Mouse (Mus musculus): ENCODE measurements around the gene Zbbx.

The Zbbx gene

DNA sequence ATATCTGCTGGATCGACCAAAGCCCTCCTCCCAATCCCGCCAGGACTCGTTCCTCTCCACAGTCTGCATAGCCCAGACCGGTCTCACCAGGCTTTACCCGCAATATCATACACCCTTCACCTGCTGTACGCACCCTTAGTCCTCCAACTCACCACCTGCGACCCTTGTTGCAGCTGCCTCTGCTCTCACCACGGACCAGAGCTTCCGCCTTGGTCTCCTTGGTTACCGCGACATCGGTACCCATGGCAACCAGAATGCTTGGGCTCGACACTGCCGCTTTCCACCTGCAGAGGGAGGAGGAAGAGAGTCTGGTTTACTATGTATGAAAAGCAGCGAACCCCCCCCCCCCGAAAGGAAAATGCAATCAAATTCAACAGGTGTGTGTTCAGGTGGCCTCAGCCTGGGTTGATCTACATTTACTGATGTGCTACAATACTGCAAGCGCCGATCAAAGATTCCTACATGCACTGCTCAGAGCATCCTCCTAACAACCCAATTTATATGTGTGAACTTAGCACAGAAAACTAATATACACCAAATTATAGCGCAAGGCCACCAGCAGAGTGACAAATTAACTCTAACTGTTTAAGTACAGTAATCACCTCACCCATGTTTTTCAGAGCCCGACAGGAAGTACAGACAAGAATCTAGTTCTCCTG is at the start of gene Zbbx:
TSS of gene Zbbx (minus strand) at position 197 of the 659 bp plus-strand sequence.
- DNase-seq: peak; percentile 5 to 27

DNA sequence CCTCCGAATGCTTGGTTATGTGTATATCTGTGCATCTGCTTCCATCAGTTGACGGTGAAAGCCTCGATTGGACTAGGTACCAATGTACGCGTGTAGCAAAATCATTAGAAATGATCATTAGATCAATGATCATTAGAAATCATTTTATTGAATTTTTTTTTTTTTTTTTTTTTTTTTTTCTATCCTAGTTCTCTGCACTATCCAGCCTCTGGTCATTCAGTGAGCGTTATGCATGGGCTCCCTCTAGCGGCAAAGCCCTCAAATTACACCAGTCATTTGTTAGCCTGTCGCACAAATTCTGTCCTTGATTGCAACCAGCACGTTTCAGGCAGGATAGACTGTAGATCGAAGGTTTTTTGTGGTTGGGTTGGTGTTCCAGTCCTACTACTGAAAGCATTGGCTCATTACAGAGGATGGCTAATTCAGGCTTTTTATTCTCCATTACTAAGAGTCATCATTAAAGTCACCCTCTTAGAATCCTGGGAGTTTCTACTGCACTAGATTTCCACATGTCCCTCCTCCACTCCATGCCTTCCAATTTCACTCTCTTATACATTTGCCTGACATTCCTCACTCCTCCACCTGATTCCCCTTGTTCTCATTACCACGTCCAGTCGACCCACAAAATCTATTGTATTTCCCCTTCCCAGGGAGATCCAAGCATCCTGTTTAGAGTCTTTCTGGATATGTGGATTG is 38.1 kb upstream of the Zbbx start:
- DNase-seq: peak in 1 of 2 experiments; percentile 42

DNA sequence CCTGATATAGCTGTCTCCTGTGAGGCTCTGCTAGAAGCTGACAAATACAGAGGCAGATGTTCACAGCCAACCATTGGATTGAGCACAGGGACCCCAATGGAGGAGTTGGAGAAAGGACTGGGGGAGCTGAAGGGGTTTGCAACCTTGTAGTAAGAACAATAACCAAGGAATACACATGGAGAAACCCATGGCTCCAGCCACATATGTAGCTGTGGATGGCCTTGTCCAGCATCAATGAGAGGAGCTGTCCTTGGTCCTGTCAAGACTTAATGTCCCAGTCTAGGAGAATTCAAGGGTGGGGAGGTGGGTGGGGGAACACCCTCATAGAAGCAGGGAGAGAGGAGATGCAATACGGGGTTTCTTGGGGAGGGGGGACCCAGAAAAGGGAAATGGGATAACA is 17.8 kb upstream of the Zbbx start:
- no peak for DNase-seq

DNA sequence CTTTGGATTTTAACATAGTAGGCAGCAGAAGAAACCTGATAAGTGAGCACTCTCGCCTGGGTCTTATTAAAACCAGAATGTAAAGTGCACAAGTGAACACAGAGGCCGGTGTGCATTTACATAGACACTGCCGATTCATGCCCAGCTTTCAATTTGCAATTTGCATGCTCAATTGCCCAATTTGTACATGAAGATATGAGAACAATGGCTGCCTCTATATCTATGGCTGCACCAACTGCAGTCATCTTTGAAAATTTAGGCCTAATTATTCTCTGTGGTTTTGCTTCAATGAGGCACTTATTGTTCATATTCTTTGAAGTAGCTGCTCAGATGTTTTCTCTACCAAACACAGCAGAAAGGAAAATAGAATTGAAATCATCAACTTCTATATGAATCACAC is 23.0 kb downstream of the Zbbx start:
- no peak for DNase-seq

DNA sequence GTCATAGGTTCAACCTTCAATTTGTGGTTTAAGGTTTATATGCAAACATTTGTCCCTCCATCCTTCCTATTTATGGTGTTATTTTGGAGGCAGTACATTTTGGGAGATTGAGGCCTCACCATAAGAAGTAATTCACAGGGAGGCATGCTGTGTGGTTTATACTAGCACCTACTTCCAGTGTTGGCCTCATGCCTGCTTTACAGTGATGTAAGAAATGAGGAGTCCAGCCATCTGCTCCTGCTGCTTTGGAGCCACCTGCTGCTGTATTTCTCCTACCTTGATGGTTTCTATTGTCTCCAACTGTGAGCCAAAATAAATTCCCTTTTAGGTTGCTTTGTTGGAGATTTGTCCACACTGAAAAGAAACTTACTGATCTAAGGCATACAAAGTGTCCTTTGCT is 60.0 kb downstream of the Zbbx start:
- DNase-seq: no peak

DNA sequence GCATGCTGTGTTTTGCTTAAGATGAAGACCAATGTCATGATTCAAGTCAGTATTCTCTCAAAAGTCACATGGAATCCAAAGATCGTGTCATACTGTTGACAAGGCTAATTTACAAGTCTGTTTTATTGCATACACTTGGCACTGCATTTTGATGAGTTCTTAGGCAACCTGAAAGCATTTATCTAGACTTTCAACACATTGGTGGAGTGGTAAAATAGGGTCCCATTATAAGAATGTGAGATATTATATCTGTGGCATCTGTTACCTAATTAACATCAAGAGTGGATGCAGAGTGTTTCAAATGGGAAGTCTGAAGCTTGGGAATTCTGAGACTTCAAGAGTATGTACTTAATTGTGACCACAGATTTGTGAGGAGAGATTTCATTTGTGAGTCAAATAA is 79.1 kb downstream of the Zbbx start:
- DNase-seq: no peak

DNA sequence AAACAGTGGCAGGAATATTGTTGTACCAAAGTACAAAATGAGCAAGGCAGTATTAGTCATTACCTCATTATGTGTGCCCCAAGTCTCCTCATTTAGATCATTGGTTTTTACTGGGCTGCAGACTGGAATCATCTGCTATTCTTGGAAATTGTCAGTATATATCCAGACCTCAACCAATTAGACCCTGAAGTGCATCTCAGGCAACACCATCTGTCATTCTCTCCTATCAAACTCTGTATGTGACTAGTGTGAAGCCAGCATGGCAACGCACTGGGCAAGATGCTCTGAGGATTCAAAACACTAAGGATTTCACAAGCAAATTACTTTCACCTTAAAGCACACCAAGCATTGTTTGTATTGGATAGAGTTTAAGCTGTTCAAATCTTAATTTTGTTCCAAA is 85.9 kb downstream of the Zbbx start:
- no peak for DNase-seq

DNA sequence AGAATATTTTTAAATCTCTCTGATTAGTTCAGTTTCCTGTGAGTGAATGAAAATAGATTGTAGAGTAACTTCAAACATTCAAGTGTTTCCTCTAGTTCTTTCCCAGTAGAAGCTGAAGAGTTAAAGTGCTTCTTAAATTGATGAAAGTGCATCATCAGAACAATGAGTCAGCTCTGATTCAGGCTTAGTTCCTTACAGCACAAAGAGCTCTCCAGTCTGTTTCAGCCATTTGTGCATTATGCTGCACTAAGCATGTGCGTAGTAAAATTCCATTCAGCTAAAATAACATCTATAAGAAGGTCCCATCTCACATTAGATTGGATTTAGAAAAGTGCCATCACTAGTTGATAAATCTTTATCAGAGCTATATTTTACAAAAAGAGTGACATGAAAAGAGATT is 155.1 kb downstream of the Zbbx start:
- no peak for DNase-seq
